Mouse (Mus musculus): Measurements from ENCODE around the gene Sptb. TPM values are rescaled to one million over a fixed set of nuclear protein-coding genes. Genes with fewer than 3 reads are reported as not detected.

Sptb gene
- polyA plus RNA-seq, 1 experiment from 2014 or later, result 4.3 TPM

DNA sequence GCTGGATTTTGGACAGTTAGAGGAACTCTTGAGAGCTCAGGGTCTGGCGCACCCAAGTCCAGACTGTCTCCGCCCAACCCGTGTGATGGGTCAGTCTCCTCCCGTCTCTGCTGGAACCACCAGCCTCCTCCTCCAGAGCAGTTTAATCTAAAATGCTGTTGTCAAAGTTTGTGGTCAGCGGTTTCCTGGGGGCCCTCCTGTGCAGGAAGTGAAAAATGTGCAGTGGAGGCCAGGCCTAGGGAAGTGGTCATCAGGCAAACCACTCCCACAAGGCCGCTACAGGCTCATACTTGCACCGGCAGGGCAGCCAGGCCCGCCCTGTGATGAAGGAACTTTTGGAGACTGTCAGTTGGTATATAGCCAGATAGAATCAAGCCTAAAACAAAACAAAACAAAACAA lies 172.9 kb downstream of the Sptb start:
- Histone ChIP-seq H3K9ac (ENCODE audit: low read length) (no peak overlapping the region), H3K9me3 (replicated peaks; ENCODE audit: control insufficient read depth, low read length) (no peaks in the 10 kb centered on the region), H3K27ac (ENCODE audit: low read length) (no peak overlapping the region), H3K27me3 (ENCODE audit: control insufficient read depth, insufficient read depth, low read length) (no peaks in the 10 kb centered on the region), H3K4me3 (replicated peaks; ENCODE audit: low read length) (no peak overlapping the region), H3K4me2 (ENCODE audit: low read depth, low read length) (no peak overlapping the region), H3K4me1 (ENCODE audit: control insufficient read depth, insufficient read depth, low read length) (peaks cover 46% of the 10 kb centered on the region), H3K36me3 (ENCODE audit: control insufficient read depth, insufficient read depth, low read length) (no peaks in the 10 kb centered on the region)
- 63% methylated on average over 8 of the region's 8 CpGs for WGBS
- ATAC-seq (ENCODE audit: insufficient read depth, low FRiP score), result no peak

- H3K9me3 ChIP-seq (replicated peaks; ENCODE audit: control insufficient read depth, low read length), result no peaks in the 10 kb centered on the region
- H3K27ac ChIP-seq (ENCODE audit: low read length), result peak overlapping the region; percentile 16; the same call in 1 of the 2 replicates
- H3K27me3 ChIP-seq (ENCODE audit: control insufficient read depth, insufficient read depth, low read length), result no peaks in the 10 kb centered on the region
- no peak overlapping the region for H3K4me3 ChIP-seq (replicated peaks; ENCODE audit: low read length)
- ATAC-seq (ENCODE audit: insufficient read depth, low FRiP score), result no peak
- no peaks in the 10 kb centered on the region for H3K36me3 ChIP-seq (ENCODE audit: control insufficient read depth, insufficient read depth, low read length)
- peak overlapping the region; percentile 96 for H3K4me2 ChIP-seq (ENCODE audit: low read depth, low read length)
- H3K9ac ChIP-seq (ENCODE audit: low read length), result peak overlapping the region; percentile 49
- H3K4me1 ChIP-seq (ENCODE audit: control insufficient read depth, insufficient read depth, low read length), result peaks cover 40% of the 10 kb centered on the region
- 66% methylated on average over 8 of the region's 8 CpGs for WGBS
Observed at GRCm38 (mm10) chr12:76536591-76537153, 173.7 kb downstream of the Sptb start.

DNA sequence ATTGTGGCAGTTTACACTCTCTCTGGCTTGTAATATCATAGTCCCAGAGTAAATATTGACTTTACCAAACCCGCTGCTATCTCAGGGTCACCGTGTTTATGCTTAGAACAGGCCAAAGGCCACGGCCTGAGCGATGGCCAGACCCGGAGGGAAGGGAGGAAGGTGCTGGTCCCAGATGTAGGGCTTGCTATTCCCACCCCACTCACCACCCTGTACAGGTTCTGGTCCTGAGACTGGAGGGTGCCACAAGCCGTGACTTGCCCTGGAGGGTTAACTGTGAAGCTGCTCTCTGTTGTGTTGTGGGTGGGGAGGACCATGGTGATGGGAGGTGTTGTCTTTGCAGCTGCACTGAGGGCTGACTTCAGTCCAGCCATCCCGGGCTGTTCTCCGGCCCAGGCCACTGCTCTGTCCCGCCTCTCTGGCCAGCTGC lies 174.9 kb downstream of the Sptb start:
- H3K9me3 ChIP-seq (replicated peaks; ENCODE audit: control insufficient read depth, low read length), result no peaks in the 10 kb centered on the region
- peak overlapping the region; percentile 94; the same call in 1 of the 2 replicates for H3K27ac ChIP-seq (ENCODE audit: low read length)
- H3K27me3 ChIP-seq (ENCODE audit: control insufficient read depth, insufficient read depth, low read length), result no peaks in the 10 kb centered on the region; the same call in 1 of the 2 replicates
- WGBS, result 30% methylated on average over 9 of the region's 9 CpGs
- peak overlapping the region; percentile 88 for H3K9ac ChIP-seq (ENCODE audit: low read length)
- no peaks in the 10 kb centered on the region for H3K36me3 ChIP-seq (ENCODE audit: control insufficient read depth, insufficient read depth, low read length)
- no peak for ATAC-seq (ENCODE audit: insufficient read depth, low FRiP score)
- peak overlapping the region; percentile 77 for H3K4me3 ChIP-seq (replicated peaks; ENCODE audit: low read length)
- H3K4me2 ChIP-seq (ENCODE audit: low read depth, low read length), result peak overlapping the region; percentile 96
- peaks cover 29% of the 10 kb centered on the region for H3K4me1 ChIP-seq (ENCODE audit: control insufficient read depth, insufficient read depth, low read length)

DNA sequence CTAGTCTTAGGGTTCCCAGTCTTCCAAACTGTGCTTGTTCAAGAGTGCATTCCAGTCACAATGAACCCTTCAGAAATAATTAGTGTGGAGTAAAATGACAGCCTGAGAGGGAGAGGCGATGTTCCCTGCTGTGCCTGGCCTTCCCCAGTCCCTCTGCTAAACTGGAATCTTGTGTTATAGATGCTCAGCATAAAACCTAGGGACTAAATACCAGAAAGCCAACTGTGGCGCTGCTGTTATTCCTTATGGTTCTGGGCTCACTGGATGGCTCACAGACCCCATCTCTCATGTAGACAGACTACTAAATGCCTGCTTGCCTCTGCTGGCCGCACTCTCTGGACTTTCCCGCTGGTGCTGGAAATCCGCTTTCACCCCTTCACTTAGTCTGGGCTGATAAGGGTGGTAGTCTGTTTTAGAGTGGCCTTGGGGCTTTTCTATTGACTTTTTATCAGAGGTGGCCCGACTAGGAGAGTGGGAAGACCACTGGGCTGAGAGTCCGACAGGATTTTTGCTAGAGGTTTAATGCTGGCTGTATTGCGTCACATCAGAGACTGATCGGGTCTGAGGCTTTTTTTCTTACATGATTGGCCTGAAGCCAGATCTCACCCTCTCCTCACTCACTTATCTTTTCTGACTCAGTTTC lies 175.6 kb downstream of the Sptb start:
- Histone ChIP-seq H3K4me2 (ENCODE audit: low read depth, low read length) (peak overlapping the region; percentile 96), H3K4me1 (ENCODE audit: control insufficient read depth, insufficient read depth, low read length) (peaks cover 25% of the 10 kb centered on the region), H3K9me3 (replicated peaks; ENCODE audit: control insufficient read depth, low read length) (no peaks in the 10 kb centered on the region), H3K9ac (ENCODE audit: low read length) (peak overlapping the region; percentile 88), H3K27me3 (ENCODE audit: control insufficient read depth, insufficient read depth, low read length) (no peaks in the 10 kb centered on the region; the same call in 1 of the 2 replicates), H3K27ac (ENCODE audit: low read length) (peak overlapping the region; percentile 94), H3K36me3 (ENCODE audit: control insufficient read depth, insufficient read depth, low read length) (no peaks in the 10 kb centered on the region), H3K4me3 (replicated peaks; ENCODE audit: low read length) (peak overlapping the region; percentile 77)
- no peak for ATAC-seq (ENCODE audit: insufficient read depth, low FRiP score)
- 13% methylated on average over 9 of the region's 9 CpGs for WGBS

DNA sequence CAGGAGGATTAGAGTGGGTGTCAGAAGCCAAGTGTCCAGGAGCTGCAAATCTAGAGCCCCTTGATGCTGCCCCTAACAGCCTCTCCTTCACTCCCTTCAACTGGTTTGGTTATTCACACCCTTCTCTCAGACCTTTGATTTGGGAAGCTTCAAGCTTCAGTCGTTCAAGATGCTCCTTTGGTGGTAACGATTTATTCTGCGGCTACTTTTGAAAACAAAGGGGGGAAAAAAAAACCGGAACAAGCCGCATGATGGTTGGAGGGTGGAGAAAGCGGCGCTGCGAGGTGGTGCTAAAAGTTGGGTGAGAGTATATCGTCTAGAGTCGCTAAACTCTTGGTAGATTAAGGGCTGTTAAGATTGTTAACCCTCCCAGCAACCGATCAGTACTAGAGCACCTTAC lies 176.1 kb downstream of the Sptb start:
- WGBS, result 1% methylated on average over 11 of the region's 11 CpGs
- peaks cover 25% of the 10 kb centered on the region for H3K4me1 ChIP-seq (ENCODE audit: control insufficient read depth, insufficient read depth, low read length)
- no peaks in the 10 kb centered on the region; the same call in 1 of the 2 replicates for H3K27me3 ChIP-seq (ENCODE audit: control insufficient read depth, insufficient read depth, low read length)

DNA sequence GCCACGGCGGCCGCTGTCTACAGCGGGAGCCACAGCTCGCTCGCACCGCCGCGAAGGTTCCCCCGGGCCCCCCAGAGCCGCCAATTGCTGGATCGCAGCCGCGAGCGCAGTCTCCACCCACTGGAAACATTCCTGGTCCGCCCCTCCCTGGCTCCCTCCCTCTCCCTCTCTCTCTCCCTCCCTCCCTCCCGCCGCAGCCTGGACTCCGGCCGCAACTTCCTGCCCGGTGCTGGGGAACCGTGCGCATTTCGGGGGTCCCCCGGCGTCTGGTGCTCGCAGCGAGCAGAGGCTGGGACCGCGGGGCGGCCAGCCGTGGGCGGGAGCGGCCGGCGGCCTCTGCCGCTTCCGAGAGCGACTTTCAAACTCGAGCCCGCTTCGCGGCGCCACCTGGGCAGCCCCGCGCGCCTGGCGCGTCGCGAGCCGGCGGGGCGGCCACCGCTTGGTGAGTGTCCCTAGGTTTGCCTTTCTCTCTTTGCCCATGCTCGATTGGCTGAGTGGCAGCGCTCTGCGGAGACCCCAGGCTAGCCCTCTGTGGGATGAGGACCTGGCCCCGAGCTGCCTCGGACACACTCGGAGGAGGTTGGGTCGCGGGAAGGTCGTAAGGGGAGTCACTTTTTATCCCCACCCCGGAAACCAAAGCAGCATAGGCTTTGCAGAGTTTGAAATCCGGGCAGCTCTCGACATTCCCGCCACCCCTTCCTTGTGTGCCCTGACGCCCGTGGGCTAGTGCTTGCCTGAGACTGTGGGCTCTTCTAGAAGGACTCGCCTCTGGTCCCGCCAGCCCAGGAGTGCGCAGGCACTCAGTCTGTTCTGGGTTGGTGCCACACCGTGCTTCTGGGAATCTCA lies 176.7 kb downstream of the Sptb start:
- Histone ChIP-seq H3K4me3 (replicated peaks; ENCODE audit: low read length) (peak overlapping the region; percentile 77), H3K27me3 (ENCODE audit: control insufficient read depth, insufficient read depth, low read length) (no peaks in the 10 kb centered on the region; the same call in 1 of the 2 replicates), H3K9me3 (replicated peaks; ENCODE audit: control insufficient read depth, low read length) (no peaks in the 10 kb centered on the region), H3K9ac (ENCODE audit: low read length) (peak overlapping the region; percentile 88), H3K4me1 (ENCODE audit: control insufficient read depth, insufficient read depth, low read length) (peaks cover 25% of the 10 kb centered on the region), H3K4me2 (ENCODE audit: low read depth, low read length) (peak overlapping the region; percentile 96), H3K27ac (ENCODE audit: low read length) (peak overlapping the region; percentile 94), H3K36me3 (ENCODE audit: control insufficient read depth, insufficient read depth, low read length) (no peaks in the 10 kb centered on the region)
- peak; percentile 92 for ATAC-seq (ENCODE audit: insufficient read depth, low FRiP score)
- WGBS, result under 1% methylated on average over 72 of the region's 74 CpGs

More for the DNA sequence above, 176.1 kb downstream of the Sptb start:
- Histone ChIP-seq H3K27ac (ENCODE audit: low read length) (peak overlapping the region; percentile 94), H3K9me3 (replicated peaks; ENCODE audit: control insufficient read depth, low read length) (no peaks in the 10 kb centered on the region), H3K4me2 (ENCODE audit: low read depth, low read length) (peak overlapping the region; percentile 96), H3K36me3 (ENCODE audit: control insufficient read depth, insufficient read depth, low read length) (no peaks in the 10 kb centered on the region), H3K4me3 (replicated peaks; ENCODE audit: low read length) (peak overlapping the region; percentile 77), H3K9ac (ENCODE audit: low read length) (peak overlapping the region; percentile 88)
- no peak for ATAC-seq (ENCODE audit: insufficient read depth, low FRiP score)

DNA sequence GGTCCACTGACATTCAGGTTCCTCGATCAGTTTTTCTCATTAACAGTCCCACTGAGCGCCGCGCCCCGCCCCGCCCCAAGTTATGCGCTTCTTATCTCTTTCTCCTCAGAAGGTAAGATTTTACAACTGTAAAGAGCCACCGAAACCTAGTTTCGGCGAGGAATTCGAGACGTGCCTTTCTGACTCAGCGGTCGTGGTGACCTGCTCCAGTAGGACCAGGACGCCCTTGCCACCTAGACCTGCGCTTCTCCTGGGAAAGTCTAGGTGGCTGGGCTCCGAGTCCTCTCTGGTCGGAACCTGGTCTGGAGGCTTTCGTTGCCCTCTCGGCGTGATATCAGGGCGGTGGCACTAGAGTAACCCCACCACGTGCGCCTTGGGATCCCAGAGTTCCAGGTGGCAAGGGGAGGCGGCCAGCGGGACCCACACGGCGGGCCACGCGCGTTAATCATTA lies 177.4 kb downstream of the Sptb start:
- Histone ChIP-seq H3K27ac (ENCODE audit: low read length) (peak overlapping the region; percentile 94), H3K9ac (ENCODE audit: low read length) (peak overlapping the region; percentile 88), H3K4me2 (ENCODE audit: low read depth, low read length) (peak overlapping the region; percentile 96), H3K4me1 (ENCODE audit: control insufficient read depth, insufficient read depth, low read length) (peaks cover 24% of the 10 kb centered on the region), H3K9me3 (replicated peaks; ENCODE audit: control insufficient read depth, low read length) (no peaks in the 10 kb centered on the region), H3K4me3 (replicated peaks; ENCODE audit: low read length) (peak overlapping the region; percentile 77), H3K36me3 (ENCODE audit: control insufficient read depth, insufficient read depth, low read length) (no peaks in the 10 kb centered on the region), H3K27me3 (ENCODE audit: control insufficient read depth, insufficient read depth, low read length) (no peaks in the 10 kb centered on the region; the same call in 1 of the 2 replicates)
- under 1% methylated on average over 31 of the region's 31 CpGs for WGBS
- no peak; the same call in none of the 2 replicates for ATAC-seq (ENCODE audit: insufficient read depth, low FRiP score)

GRCm38 (mm10) chr12:76531986-76532925 lies 178.1 kb downstream of the Sptb start:
- Histone ChIP-seq H3K36me3 (ENCODE audit: control insufficient read depth, insufficient read depth, low read length) (no peaks in the 10 kb centered on the region), H3K27me3 (ENCODE audit: control insufficient read depth, insufficient read depth, low read length) (no peaks in the 10 kb centered on the region; the same call in 1 of the 2 replicates), H3K9ac (ENCODE audit: low read length) (peak overlapping the region; percentile 88), H3K4me2 (ENCODE audit: low read depth, low read length) (peak overlapping the region; percentile 96), H3K27ac (ENCODE audit: low read length) (peak overlapping the region; percentile 94), H3K9me3 (replicated peaks; ENCODE audit: control insufficient read depth, low read length) (no peaks in the 10 kb centered on the region), H3K4me3 (replicated peaks; ENCODE audit: low read length) (peak overlapping the region; percentile 77), H3K4me1 (ENCODE audit: control insufficient read depth, insufficient read depth, low read length) (peaks cover 28% of the 10 kb centered on the region)
- no peak for ATAC-seq (ENCODE audit: insufficient read depth, low FRiP score)
- WGBS, result 10% methylated on average over 19 of the region's 19 CpGs
